Mouse (Mus musculus) megakaryocyte-erythroid progenitor cell, adult 5-6 weeks (primary cell): ENCODE results near the gene B230118H07Rik. TPM values are rescaled to one million over a fixed set of nuclear protein-coding genes. Genes with fewer than 3 reads are reported as not detected.

Experiments used
- ATAC-seq: replicated peaks from 2 replicates; pipeline ENCODE4 v1.8.0; 2016; ENCODE audit warnings: mild to moderate bottlenecking, inconsistent platforms; ENCODE audit not compliant: severe bottlenecking, poor library complexity, low FRiP score, low TSS enrichment
- total RNA-seq, 2 experiments: library from RNA; stranded (forward) in 1 of 2; stranded (reverse) in 1 of 2; fragments of 200-1000, 215-1000 nt in 1 of 2; fragments of >200 nt in 1 of 2; fragmentation: Nextera tagmentation in 1 of 2; gene quantifications; 2 replicates each; pipeline ENCODE4 v1.2.3; 2014 to 2017

B230118H07Rik gene
- 13.1 and 34.1 TPM in 2 replicates for total RNA-seq (2014; fragmentation: Nextera tagmentation)
- 45.4 and 76.2 TPM in 2 replicates for total RNA-seq (2017)

- peak; percentile 56 for ATAC-seq
Measured at GRCm38 (mm10) chr2:101649114-101649671, at the start of gene B230118H07Rik, which contains the start of gene Rag1. TSS of gene B230118H07Rik (minus strand) at chr2:101649532. TSS of gene Rag1 (minus strand) at chr2:101649501.

DNA sequence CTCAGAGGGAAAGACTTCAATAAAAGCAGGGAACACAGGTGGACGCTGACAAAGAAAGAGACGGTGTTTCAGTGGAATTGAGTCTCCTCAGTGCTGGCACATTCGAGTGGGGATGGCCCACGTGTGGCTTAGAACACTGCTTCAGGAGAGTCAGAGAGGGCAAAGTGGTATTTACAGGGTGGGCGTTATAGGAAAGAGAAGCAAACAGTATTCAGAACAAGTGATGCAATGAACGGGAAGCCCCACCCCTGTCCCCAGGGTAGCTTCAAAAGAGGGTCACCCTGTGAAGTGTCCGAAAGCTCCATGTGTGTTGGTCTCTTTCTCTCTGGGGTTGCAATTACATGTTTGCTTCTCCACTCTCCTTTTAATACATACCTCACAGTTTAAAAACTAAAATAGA, 46.3 kb upstream of the B230118H07Rik start:
- no peak for ATAC-seq

DNA sequence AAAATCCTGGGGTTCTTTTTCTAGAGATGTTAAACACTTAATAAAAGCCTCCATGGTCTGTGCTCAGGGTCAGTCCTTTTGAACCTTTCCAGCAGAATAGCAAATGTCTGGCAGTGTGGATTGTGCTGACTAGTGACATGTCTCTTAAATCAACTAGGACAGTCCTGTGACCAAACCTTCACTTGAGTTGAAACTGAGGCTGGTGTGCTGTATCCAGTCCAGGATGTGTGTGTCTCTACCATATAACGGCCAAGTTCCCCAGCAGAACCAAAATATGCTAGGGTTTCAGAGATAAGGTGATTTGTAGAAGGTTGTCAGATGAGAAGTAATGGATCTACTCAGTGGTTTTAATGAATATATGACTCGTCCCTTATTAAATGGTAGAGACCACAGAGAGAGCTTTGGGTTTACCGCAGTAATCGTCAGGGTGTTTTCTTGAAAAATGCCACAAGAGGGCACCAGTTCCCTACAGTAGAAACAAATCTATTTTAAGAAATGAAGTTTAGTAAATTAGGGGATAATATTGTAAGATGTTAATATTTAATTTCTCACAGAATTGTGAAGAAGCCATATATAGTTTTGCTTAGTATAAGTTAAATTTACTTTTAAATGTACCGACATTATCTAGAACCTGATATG, 44.4 kb upstream of the B230118H07Rik start:
- ATAC-seq = peak; percentile 43

DNA sequence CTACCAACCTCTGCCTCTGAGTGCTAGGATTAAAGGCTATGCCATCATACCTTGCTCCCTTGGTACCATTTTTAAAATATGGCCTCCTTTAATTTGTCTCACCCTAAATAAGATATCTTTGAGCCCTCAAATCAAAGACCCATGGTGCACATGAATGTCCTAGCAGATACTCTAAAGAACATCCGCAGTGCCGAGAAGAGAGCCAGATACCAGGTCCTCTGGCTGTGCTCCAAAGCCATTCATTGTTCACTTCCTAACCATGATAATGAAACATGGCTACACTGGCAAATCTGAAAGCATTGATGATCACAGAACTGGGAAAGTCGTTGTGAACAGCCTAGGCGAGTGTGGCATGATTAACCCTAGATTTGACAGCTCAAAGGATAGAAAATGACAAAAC, 43.7 kb upstream of the B230118H07Rik start:
- no peak for ATAC-seq

GRCm38 (mm10) chr2:101690252-101690827, 41.0 kb upstream of the B230118H07Rik start:
- no peak for ATAC-seq

DNA sequence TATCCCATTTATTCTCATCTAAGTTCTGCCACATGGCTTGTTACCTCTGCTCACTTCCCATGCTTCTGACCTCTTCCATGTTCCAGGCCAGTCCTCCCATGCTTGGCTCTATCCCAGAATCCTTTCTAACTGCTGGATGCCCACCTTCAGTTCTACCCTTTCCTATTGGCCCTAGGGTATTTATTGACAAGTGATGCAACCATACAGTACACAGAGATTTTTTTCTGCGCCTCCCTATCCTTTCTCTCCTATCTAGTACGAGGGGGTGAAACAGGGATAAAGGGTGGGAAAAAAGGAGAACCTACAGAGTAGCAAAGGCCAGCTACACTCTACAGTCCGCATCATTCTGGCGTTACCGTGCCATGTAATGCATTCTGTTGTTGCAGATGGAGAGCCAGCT, 38.7 kb upstream of the B230118H07Rik start:
- no peak for ATAC-seq

DNA sequence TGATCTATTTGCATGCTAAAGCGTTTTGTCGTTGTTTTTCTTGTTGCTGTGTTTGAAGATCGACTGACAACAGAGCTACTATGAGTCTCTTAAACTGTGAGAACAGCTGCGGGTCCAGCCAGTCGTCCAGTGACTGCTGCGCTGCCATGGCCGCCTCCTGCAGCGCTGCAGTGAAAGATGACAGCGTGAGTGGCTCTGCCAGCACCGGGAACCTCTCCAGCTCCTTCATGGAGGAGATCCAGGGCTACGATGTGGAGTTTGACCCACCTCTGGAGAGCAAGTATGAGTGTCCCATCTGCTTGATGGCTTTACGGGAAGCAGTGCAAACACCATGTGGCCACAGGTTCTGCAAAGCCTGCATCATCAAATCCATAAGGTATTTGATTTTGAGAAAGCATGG, 35.1 kb upstream of the B230118H07Rik start:
- no peak for ATAC-seq

DNA sequence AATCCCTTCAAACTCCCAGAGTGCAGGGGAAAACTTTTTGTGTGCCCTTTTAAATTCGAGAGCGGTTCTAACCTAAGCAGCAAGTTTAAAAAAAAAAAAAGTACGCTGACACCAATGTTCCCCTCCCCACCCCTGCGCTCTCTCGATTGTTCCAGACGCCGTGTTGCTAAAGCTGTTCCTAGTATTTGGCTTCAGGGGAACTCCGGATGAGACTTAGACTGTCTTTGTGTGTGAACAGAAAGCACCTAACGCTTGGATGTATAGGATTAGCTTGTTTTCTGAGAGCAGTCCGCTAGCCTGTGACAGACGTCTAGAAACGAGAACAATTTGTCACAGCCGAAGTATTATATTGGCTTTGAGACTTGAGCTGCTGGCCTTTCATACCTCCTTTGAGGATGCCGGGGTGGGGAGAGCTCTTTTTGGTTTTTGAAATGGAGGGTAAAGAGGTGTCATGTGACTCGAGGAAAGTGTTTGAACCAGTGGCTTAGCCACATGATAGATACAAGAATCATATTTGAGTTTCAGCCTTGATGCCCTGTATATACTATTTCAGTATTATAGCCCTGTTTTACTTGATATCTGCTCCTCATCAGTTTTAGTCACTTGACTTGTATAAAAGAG, 29.9 kb upstream of the B230118H07Rik start:
- no peak for ATAC-seq

DNA sequence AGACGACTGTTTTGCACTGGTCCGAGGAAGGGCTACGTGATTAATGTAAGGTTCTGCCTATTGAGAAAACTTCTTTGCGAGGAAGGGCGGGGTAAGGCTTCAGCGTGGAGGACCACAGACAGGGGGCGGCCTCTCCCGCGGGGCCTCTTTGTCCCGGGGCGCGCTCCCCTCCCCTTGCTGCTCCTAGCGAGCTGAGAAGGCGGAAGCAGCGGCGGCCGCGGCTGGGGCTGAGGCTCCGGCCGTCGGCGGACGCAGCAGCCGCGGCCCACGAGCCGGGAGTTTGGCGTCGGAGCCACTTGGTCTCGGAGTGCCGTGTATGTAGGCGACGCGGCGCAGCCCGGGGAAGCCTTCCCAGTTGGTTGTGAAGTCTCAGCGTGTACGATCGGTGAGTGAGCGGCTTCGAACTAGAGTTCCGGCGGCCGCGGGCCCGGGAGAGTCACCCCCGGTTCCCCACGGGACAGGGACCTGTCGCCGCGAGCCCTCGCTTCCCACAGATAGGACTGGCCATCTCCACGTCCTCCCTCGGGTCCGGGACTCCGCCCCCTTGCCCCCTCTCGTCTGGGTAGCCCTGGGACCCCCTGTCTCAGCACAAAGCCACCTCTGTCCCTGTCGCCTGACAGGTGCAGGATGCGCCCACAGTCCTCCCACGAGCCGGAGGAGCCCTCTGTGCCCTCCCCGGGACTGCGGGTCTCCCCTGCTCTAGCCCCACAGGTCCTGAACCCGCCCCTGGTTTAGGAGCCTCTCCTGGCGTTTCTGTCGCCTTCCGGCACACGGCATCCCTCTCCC, 29.1 kb upstream of the B230118H07Rik start, which contains the start of gene Traf6:
TSS of gene Traf6 (plus strand) at position 194 of the 786 bp plus-strand sequence.
- ATAC-seq = peak; percentile 98

GRCm38 (mm10) chr2:101673547-101673946, 24.2 kb upstream of the B230118H07Rik start:
- no peak for ATAC-seq

- ATAC-seq = no peak
Measured at GRCm38 (mm10) chr2:101668751-101669150, 19.4 kb upstream of the B230118H07Rik start.

DNA sequence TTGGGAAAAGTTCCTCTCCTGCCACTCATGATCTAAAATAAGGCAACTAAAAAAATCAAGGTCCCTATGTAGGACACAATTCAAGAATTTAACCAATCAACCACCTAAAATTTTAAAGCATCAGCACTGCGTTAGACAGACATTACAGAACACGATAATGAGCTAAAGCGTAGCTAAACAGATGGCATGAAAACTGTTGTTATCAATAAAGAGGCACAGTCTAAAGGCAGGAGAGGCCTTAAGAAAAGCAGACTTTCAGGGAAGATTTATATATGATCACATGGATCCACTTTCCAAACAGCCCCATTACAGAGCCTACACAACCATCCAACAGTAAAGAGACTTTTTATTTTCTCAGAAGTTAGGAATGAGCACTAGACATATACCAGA, 16.4 kb upstream of the B230118H07Rik start:
- no peak for ATAC-seq

DNA sequence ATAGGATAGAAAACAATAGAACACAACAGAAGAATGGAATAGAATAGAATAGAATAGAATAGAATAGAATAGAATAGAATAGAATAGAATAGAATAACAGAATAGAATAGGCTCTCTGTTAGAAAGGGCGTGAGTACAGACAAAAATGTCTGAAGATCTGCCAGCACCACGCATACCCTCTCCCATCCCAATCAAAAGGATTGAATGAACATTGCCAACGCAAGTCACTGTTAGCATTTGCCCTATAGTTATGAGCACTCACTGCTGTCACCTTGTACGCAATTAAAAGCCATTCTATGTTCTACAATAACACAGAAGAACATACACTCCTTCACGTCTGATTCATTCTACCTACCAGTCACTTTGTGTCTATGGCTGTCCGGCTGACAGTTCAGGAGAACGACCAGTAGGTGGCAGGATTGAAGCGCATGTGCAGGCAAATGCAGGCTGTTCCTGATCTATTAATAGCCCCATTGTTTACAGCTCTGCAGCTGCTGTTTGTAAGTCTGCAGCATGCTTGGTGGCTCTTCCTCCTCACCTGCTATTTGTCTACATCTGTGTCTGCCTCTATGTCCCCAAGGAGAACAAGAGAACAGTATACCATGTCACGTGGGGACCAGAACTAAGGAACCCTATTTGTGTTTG, 15.8 kb upstream of the B230118H07Rik start:
- ATAC-seq = peak; percentile 99

DNA sequence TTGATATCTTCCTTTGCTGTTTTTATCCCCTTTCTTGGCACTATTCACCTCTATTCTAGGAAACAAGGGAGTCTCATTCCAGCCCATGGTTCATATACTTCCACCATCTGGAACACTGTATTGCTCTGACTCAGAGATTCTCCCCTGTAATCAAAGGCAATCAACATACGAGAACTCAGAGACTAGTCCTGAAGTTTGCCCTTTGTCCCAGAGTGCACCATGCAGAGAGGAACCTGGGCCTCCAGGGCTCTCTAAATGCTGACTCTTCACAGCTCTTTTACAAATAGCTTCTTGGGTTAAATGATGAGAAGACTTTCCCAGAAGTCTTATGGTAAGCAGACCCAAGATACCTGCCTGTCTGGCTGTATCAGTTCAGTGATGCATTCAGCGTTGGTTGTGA, 11.2 kb upstream of the B230118H07Rik start:
- ATAC-seq = no peak

DNA sequence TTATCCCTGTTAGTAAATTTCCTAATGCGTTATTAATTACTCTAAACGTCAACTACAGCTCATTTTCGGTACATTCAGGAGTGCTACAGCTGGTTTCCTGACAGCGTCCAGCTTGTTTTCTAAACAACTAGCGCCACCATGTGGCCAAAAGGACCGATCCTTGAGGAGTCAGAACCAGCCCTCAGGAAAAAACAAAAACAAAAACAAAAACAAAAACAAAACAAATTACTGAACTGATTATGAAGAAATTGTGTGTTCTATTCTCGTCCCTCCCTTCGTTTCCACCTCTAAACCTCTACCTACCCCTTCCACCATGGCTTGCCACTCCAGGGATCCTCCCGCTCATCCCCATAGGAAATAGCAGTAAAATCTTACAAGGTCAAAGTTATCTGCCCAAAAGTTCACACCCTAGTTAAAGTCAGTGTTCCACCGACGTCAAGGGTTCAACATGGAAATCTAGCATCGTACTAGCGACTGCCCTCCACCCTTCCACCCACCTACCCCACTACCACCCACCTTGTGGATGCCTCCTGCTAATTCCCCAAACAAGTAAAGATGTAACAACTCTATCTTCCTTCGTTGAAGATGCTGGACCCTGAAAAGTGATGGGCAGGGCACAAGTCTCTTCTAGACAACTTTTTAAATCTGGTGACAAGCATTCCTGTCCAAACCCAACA, 3.7 kb upstream of the B230118H07Rik start:
- peak; percentile 71 for ATAC-seq

- peak; percentile 70 for ATAC-seq
Measured at GRCm38 (mm10) chr2:101652204-101652920, 3.0 kb upstream of the B230118H07Rik start.

DNA sequence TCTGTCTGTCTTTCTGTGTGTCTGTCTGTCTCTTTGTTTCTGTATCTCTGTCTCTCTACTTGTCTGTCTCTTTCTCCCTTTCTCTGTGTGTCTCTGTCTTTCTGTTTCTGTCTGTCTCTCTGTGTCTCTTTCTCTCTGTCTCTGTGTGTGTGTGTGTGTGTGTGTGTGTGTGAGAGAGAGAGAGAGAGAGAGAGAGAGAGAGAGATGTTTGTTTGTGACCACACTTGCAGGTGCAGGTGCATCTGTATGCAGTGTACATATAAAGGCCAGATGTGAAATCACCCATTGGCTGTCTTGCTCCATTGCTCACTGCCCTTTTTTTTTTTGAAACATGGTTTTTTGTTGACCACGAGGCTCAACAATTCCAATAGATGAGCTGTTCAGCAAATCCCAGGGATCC, 1.1 kb upstream of the B230118H07Rik start:
- ATAC-seq = no peak

- ATAC-seq = no peak
Measured at GRCm38 (mm10) chr2:101648361-101648760, 971 bp downstream of the B230118H07Rik start.
